Mouse (Mus musculus) forebrain, embryonic 12.5 days (tissue): ENCODE results near the gene Srgap3. TPM values are rescaled to one million over a fixed set of nuclear protein-coding genes. Genes with fewer than 3 reads are reported as not detected.

Source experiments
- ATAC-seq: fragments of 200-750 bp; cut with Nextera tagmentation; 2 replicates; pipeline ENCODE4 v1.8.0; 2017; ENCODE audit warnings: moderate TSS enrichment; ENCODE audit not compliant: low FRiP score
- H3K27ac ChIP-seq: fragments of 300-500 bp; sonication (generic); 2 replicates; pipeline ENCODE4 v1.5.1; 2016; ENCODE audit warnings: mild to moderate bottlenecking
- H3K27me3 ChIP-seq: fragments of 300-500 bp; sonication (generic); 2 replicates; pipeline ENCODE4 v1.6.1; 2016; ENCODE audit warnings: mild to moderate bottlenecking
- H3K36me3 ChIP-seq: fragments of 300-500 bp; sonication (generic); replicated peaks from 2 replicates; pipeline ENCODE4 v1.6.1; 2016; ENCODE audit warnings: mild to moderate bottlenecking
- H3K4me1 ChIP-seq: fragments of 300-500 bp; sonication (generic); 2 replicates; pipeline ENCODE4 v1.6.1; 2016
- H3K4me2 ChIP-seq: fragments of 300-500 bp; sonication (generic); 2 replicates; pipeline ENCODE4 v1.6.1; 2016; ENCODE audit warnings: mild to moderate bottlenecking, moderate library complexity
- H3K4me3 ChIP-seq: fragments of 300-500 bp; sonication (generic); replicated peaks from 2 replicates; pipeline ENCODE4 v1.5.1; 2016; ENCODE audit warnings: mild to moderate bottlenecking
- H3K9ac ChIP-seq: fragments of 300-500 bp; sonication (generic); 2 replicates; pipeline ENCODE4 v1.6.1; 2016; ENCODE audit warnings: mild to moderate bottlenecking
- H3K9me3 ChIP-seq: fragments of 300-500 bp; sonication (generic); 2 replicates; pipeline ENCODE4 v1.6.1; 2016
- WGBS: fragments of 180-500 bp; shearing (Covaris S2); methylation state at CpG from one replicate; pipeline ENCODE4 v1.1.7; 2016; 5-methylcytosine and 5-hydroxymethylcytosine counted together
- polyA plus RNA-seq: library from polyadenylated mRNA; unstranded; fragments of >200 nt; fragmentation: Nextera tagmentation; extraction: Ambion mirVana; gene quantifications from 2 replicates; pipeline ENCODE4 v1.2.1, GENCODE M21; 2016

Gene Srgap3
- polyA plus RNA-seq, 1 experiment from 2014 or later, result 39.9 TPM

GRCm38 (mm10) chr6:112846863-112847262, 100.2 kb downstream of the Srgap3 start:
- Histone ChIP-seq H3K4me2 (no peak overlapping the region), H3K9ac (no peak overlapping the region), H3K9me3 (no peaks in the 10 kb centered on the region), H3K4me3 (no peak overlapping the region), H3K27ac (no peak overlapping the region), H3K27me3 (no peaks in the 10 kb centered on the region), H3K4me1 (peaks cover 31% of the 10 kb centered on the region), H3K36me3 (peaks cover 7% of the 10 kb centered on the region; the same call in 1 of the 2 replicates)
- 93% methylated on average over 9 of the region's 9 CpGs for WGBS
- ATAC-seq, result no peak

- WGBS, result 82% methylated on average over 4 of the region's 5 CpGs
- H3K9ac ChIP-seq, result no peak overlapping the region
- H3K9me3 ChIP-seq, result no peaks in the 10 kb centered on the region
- ATAC-seq, result no peak
- H3K36me3 ChIP-seq, result no peaks in the 10 kb centered on the region; the same call in 1 of the 2 replicates
- H3K4me1 ChIP-seq, result peaks cover 55% of the 10 kb centered on the region
- no peaks in the 10 kb centered on the region for H3K27me3 ChIP-seq
- no peak overlapping the region for H3K4me2 ChIP-seq
- no peak overlapping the region for H3K4me3 ChIP-seq
- H3K27ac ChIP-seq, result 0 out of 2 replicates have a peak overlapping the region, but pooled peaks have one; percentile 50
Measured at GRCm38 (mm10) chr6:112842426-112842825, 104.6 kb downstream of the Srgap3 start.

GRCm38 (mm10) chr6:112840400-112840799, 106.7 kb downstream of the Srgap3 start:
- no peak overlapping the region for H3K4me3 ChIP-seq
- peak overlapping the region; percentile 89 for H3K27ac ChIP-seq
- H3K36me3 ChIP-seq, result no peaks in the 10 kb centered on the region; the same call in 1 of the 2 replicates
- H3K4me2 ChIP-seq, result no peak overlapping the region
- ATAC-seq, result peak; percentile 33; the same call in 1 of the 2 replicates
- H3K9me3 ChIP-seq, result no peaks in the 10 kb centered on the region
- H3K27me3 ChIP-seq, result no peaks in the 10 kb centered on the region
- H3K9ac ChIP-seq, result no peak overlapping the region
- H3K4me1 ChIP-seq, result peaks cover 72% of the 10 kb centered on the region
- WGBS, result 47% methylated on average over 5 of the region's 5 CpGs

- Histone ChIP-seq H3K4me3 (no peak overlapping the region), H3K4me2 (peak overlapping the region; percentile 35), H3K4me1 (peaks cover 76% of the 10 kb centered on the region)
Measured at GRCm38 (mm10) chr6:112839391-112839790, 107.7 kb downstream of the Srgap3 start.

GRCm38 (mm10) chr6:112838879-112839278, 108.2 kb downstream of the Srgap3 start:
- Histone ChIP-seq H3K4me1 (peaks cover 81% of the 10 kb centered on the region), H3K9ac (peak overlapping the region; percentile 13; the same call in 1 of the 2 replicates), H3K27ac (peak overlapping the region; percentile 89), H3K27me3 (no peaks in the 10 kb centered on the region), H3K4me3 (no peak overlapping the region), H3K36me3 (no peaks in the 10 kb centered on the region), H3K9me3 (no peaks in the 10 kb centered on the region), H3K4me2 (peak overlapping the region; percentile 35)
- peak; percentile 89 for ATAC-seq
- 15% methylated on average over 2 of the region's 2 CpGs for WGBS

More at GRCm38 (mm10) chr6:112839391-112839790, 107.7 kb downstream of the Srgap3 start:
- Histone ChIP-seq H3K36me3 (no peaks in the 10 kb centered on the region), H3K27ac (peak overlapping the region; percentile 89), H3K9me3 (no peaks in the 10 kb centered on the region), H3K9ac (peak overlapping the region; percentile 13; the same call in 1 of the 2 replicates), H3K27me3 (no peaks in the 10 kb centered on the region)
- WGBS, result 65% methylated on average over 3 of the region's 3 CpGs
- ATAC-seq, result peak; percentile 1; the same call in 1 of the 2 replicates

- WGBS, result 84% methylated on average over 4 of the region's 4 CpGs
Measured at GRCm38 (mm10) chr6:112836712-112837111, 110.4 kb downstream of the Srgap3 start.

GRCm38 (mm10) chr6:112835413-112835812, 111.7 kb downstream of the Srgap3 start:
- ATAC-seq, result no peak
- Histone ChIP-seq H3K36me3 (no peaks in the 10 kb centered on the region), H3K27me3 (no peaks in the 10 kb centered on the region), H3K27ac (0 out of 2 replicates have a peak overlapping the region, but pooled peaks have one; percentile 25), H3K4me1 (peaks cover 70% of the 10 kb centered on the region), H3K9me3 (no peaks in the 10 kb centered on the region), H3K4me3 (no peak overlapping the region), H3K9ac (no peak overlapping the region), H3K4me2 (no peak overlapping the region)
- 74% methylated on average over 4 of the region's 4 CpGs for WGBS

More at GRCm38 (mm10) chr6:112836712-112837111, 110.4 kb downstream of the Srgap3 start:
- no peak overlapping the region for H3K4me3 ChIP-seq
- H3K27me3 ChIP-seq, result no peaks in the 10 kb centered on the region
- H3K4me1 ChIP-seq, result peaks cover 78% of the 10 kb centered on the region
- no peak overlapping the region for H3K4me2 ChIP-seq
- H3K36me3 ChIP-seq, result no peaks in the 10 kb centered on the region
- H3K9me3 ChIP-seq, result no peaks in the 10 kb centered on the region
- no peak overlapping the region for H3K9ac ChIP-seq
- H3K27ac ChIP-seq, result no peak overlapping the region
- no peak for ATAC-seq

GRCm38 (mm10) chr6:112834430-112834829, 112.6 kb downstream of the Srgap3 start:
- Histone ChIP-seq H3K36me3 (0 out of 2 replicates have a peak, but pooled peaks cover under 1% of the 10 kb centered on the region), H3K27me3 (no peaks in the 10 kb centered on the region), H3K9ac (no peak overlapping the region), H3K9me3 (no peaks in the 10 kb centered on the region), H3K4me2 (no peak overlapping the region), H3K27ac (0 out of 2 replicates have a peak overlapping the region, but pooled peaks have one; percentile 73), H3K4me3 (no peak overlapping the region), H3K4me1 (peaks cover 70% of the 10 kb centered on the region)
- ATAC-seq, result no peak
- 80% methylated on average over 5 of the region's 5 CpGs for WGBS

GRCm38 (mm10) chr6:112833763-112834162, 113.3 kb downstream of the Srgap3 start:
- 0 out of 2 replicates have a peak overlapping the region, but pooled peaks have one; percentile 22 for H3K9ac ChIP-seq
- H3K27ac ChIP-seq, result peak overlapping the region; percentile 73
- H3K9me3 ChIP-seq, result no peaks in the 10 kb centered on the region
- ATAC-seq, result no peak
- 0 out of 2 replicates have a peak, but pooled peaks cover 7% of the 10 kb centered on the region for H3K36me3 ChIP-seq
- WGBS, result 49% methylated on average over 6 of the region's 6 CpGs
- H3K4me1 ChIP-seq, result peaks cover 70% of the 10 kb centered on the region
- H3K27me3 ChIP-seq, result no peaks in the 10 kb centered on the region
- H3K4me3 ChIP-seq, result no peak overlapping the region
- no peak overlapping the region for H3K4me2 ChIP-seq

- ATAC-seq, result no peak
- Histone ChIP-seq H3K9ac (no peak overlapping the region), H3K4me3 (no peak overlapping the region), H3K27me3 (no peaks in the 10 kb centered on the region), H3K27ac (peak overlapping the region; percentile 9; the same call in 1 of the 2 replicates), H3K4me1 (peaks cover 47% of the 10 kb centered on the region), H3K4me2 (no peak overlapping the region), H3K9me3 (no peaks in the 10 kb centered on the region), H3K36me3 (peaks cover 34% of the 10 kb centered on the region; the same call in 1 of the 2 replicates)
- 82% methylated on average over 12 of the region's 12 CpGs for WGBS
Measured at GRCm38 (mm10) chr6:112829196-112829595, 117.9 kb downstream of the Srgap3 start.

GRCm38 (mm10) chr6:112828420-112828819, 118.6 kb downstream of the Srgap3 start:
- WGBS, result 69% methylated on average over 5 of the region's 5 CpGs
- Histone ChIP-seq H3K36me3 (peaks cover 37% of the 10 kb centered on the region; the same call in 1 of the 2 replicates), H3K4me3 (no peak overlapping the region), H3K9me3 (no peaks in the 10 kb centered on the region), H3K4me2 (no peak overlapping the region), H3K9ac (no peak overlapping the region), H3K4me1 (peaks cover 41% of the 10 kb centered on the region), H3K27me3 (no peaks in the 10 kb centered on the region), H3K27ac (peak overlapping the region; percentile 50; the same call in 1 of the 2 replicates)
- ATAC-seq, result peak; percentile 56; the same call in 1 of the 2 replicates

GRCm38 (mm10) chr6:112825657-112826056, 121.4 kb downstream of the Srgap3 start:
- no peak for ATAC-seq
- no peaks in the 10 kb centered on the region for H3K27me3 ChIP-seq
- H3K4me3 ChIP-seq, result no peak overlapping the region
- peaks cover 51% of the 10 kb centered on the region for H3K4me1 ChIP-seq
- H3K4me2 ChIP-seq, result no peak overlapping the region
- 92% methylated on average over 6 of the region's 6 CpGs for WGBS
- H3K36me3 ChIP-seq, result peaks cover 40% of the 10 kb centered on the region; the same call in 1 of the 2 replicates
- H3K9me3 ChIP-seq, result no peaks in the 10 kb centered on the region
- no peak overlapping the region for H3K9ac ChIP-seq
- H3K27ac ChIP-seq, result no peak overlapping the region

- no peak overlapping the region for H3K9ac ChIP-seq
- H3K4me1 ChIP-seq, result peaks cover 34% of the 10 kb centered on the region
- 95% methylated on average over 6 of the region's 6 CpGs for WGBS
- no peak overlapping the region for H3K4me2 ChIP-seq
- H3K36me3 ChIP-seq, result peaks cover 27% of the 10 kb centered on the region
- no peaks in the 10 kb centered on the region for H3K27me3 ChIP-seq
- no peak overlapping the region for H3K4me3 ChIP-seq
- H3K27ac ChIP-seq, result no peak overlapping the region
- no peak for ATAC-seq
- H3K9me3 ChIP-seq, result no peaks in the 10 kb centered on the region
Measured at GRCm38 (mm10) chr6:112823096-112823495, 124.0 kb downstream of the Srgap3 start.
